Mouse (Mus musculus) limb, embryonic 11.5 days (tissue): ENCODE results near the gene Slx4. TPM values are rescaled to one million over a fixed set of nuclear protein-coding genes. Genes with fewer than 3 reads are reported as not detected.
"Not testable (repeated sequence)": the region's sequence is repeated elsewhere in the genome, so short reads cannot be mapped to it uniquely, and the experiment has no call there.

Source experiments
- ATAC-seq: fragments of 200-750 bp; cut with Nextera tagmentation; 2 replicates; pipeline ENCODE4 v1.8.0; 2017; ENCODE audit warnings: low read depth; ENCODE audit not compliant: insufficient number of reproducible peaks, low FRiP score, low TSS enrichment
- DNase-seq: peaks from one replicate; pipeline ENCODE4 v3.0.0-alpha.2; 2015; ENCODE audit warnings: low spot score
- H3K27ac ChIP-seq: fragments of 300-500 bp; sonication (generic); replicated peaks from 2 replicates; pipeline ENCODE4 v1.5.1; 2014; ENCODE audit warnings: low read depth, mild to moderate bottlenecking, low read length
- H3K27me3 ChIP-seq: fragments of 300-500 bp; sonication (generic); 2 replicates; pipeline ENCODE4 v1.6.1; 2014; ENCODE audit warnings: mild to moderate bottlenecking, low read length, mixed read lengths; ENCODE audit not compliant: control insufficient read depth, insufficient read depth
- H3K36me3 ChIP-seq: fragments of 300-500 bp; sonication (generic); 2 replicates; pipeline ENCODE4 v1.6.1; 2014; ENCODE audit warnings: mild to moderate bottlenecking, low read length, moderate library complexity, mixed read lengths; ENCODE audit not compliant: control insufficient read depth, insufficient read depth
- H3K4me1 ChIP-seq: fragments of 300-500 bp; sonication (generic); 2 replicates; pipeline ENCODE4 v1.6.1; 2014; ENCODE audit warnings: low read length, mixed read lengths; ENCODE audit not compliant: control insufficient read depth, insufficient read depth
- H3K4me2 ChIP-seq: fragments of 300-500 bp; sonication (generic); 2 replicates; pipeline ENCODE4 v1.6.1; 2014; ENCODE audit warnings: low read depth, mild to moderate bottlenecking, moderate library complexity; ENCODE audit not compliant: severe bottlenecking
- H3K4me3 ChIP-seq: fragments of 300-500 bp; sonication (generic); 2 replicates; pipeline ENCODE4 v1.5.1; 2014; ENCODE audit warnings: low read depth, low read length
- H3K9ac ChIP-seq: fragments of 300-500 bp; sonication (generic); 2 replicates; pipeline ENCODE4 v1.6.1; 2014; ENCODE audit warnings: mild to moderate bottlenecking, low read length
- H3K9me3 ChIP-seq: fragments of 300-500 bp; sonication (generic); 2 replicates; pipeline ENCODE4 v1.6.1; 2016; ENCODE audit warnings: low read length; ENCODE audit not compliant: control insufficient read depth
- WGBS: fragments of 180-500 bp; shearing (Covaris S2); extraction: QIAGEN DNeasy Blood & Tissue Kit; methylation state at CpG from one replicate; pipeline ENCODE4 v1.1.7; 2014; 5-methylcytosine and 5-hydroxymethylcytosine counted together
- polyA plus RNA-seq: library from polyadenylated mRNA; unstranded; fragments of >200 nt; fragmentation: Nextera tagmentation; extraction: Ambion mirVana; gene quantifications from 2 replicates; pipeline ENCODE4 v1.2.1, GENCODE M21; 2014

Gene Slx4
- polyA plus RNA-seq, 1 experiment from 2014 or later: 29.7 TPM

DNA sequence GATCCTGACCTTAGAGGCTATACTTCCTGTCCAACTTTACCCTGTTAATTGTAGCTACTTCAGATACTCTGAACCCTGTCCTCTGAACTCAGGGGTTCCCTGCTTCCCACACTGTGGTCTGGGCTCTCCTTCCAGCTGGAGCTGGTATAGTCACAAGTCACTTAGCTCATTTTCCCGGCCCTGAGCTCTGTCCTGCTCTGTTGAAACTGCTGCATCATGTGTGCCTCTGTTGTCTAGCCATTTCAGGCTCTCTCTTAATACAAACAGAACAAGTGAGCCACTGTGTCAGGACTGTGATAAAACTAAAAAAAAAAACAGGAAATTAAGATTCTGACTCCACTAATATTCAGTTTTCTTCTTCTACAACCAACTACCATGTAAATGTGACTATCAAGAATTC lies 23.1 kb upstream of the Slx4 start:
- H3K27me3 ChIP-seq: no peaks in the 10 kb centered on the region
- H3K36me3 ChIP-seq: no peaks in the 10 kb centered on the region
- H3K9ac ChIP-seq: no peak overlapping the region
- 81% methylated on average over 1 of the region's 1 CpGs for WGBS
- H3K27ac ChIP-seq: no peak overlapping the region
- DNase-seq: no peak
- ATAC-seq: no peak
- H3K4me1 ChIP-seq: no peaks in the 10 kb centered on the region
- H3K9me3 ChIP-seq: peaks cover 3% of the 10 kb centered on the region; the same call in 1 of the 2 replicates
- H3K4me3 ChIP-seq: no peak overlapping the region
- no peak overlapping the region for H3K4me2 ChIP-seq

DNA sequence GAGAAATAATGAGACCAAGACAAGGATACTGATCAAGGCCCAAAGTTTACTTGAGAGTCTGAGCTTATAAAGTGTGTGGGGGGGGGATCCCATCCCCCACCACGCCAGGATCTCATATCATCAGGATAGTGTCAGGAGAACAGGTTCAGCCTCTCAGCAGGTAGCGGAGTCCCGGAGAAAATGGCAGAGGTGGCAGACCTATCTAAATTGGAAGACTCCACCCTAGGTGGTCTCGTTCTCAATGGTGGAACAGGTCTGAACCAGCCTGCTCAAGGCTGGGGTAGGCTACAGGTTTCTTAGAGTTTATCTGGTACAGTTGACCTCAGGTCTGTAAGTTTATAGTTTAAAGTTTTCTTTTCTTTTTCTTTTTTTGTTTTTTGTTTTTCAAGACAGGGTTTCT lies 19.1 kb upstream of the Slx4 start:
- WGBS: 74% methylated on average over 4 of the region's 4 CpGs

DNA sequence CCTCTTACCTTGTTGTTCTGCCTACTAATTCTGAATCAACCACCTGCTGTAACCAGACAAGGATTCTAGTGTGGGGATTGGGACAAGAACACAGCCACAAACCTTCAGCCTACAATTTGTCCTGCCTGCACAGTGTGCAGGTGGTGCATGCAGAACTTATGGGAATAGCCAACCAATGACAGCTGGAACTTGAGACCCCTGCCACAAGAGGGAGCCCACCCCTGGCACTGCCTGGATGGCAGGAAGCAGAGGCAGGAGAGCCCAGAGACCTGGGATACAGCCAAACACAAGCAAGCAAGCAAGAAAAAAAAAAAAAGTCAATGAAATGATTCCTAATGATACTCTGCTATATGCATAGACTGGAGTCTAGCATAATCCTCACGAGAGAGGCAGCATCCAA lies 17.7 kb upstream of the Slx4 start:
- no peak for ATAC-seq
- Histone ChIP-seq H3K9ac (no peak overlapping the region), H3K36me3 (no peaks in the 10 kb centered on the region), H3K4me3 (no peak overlapping the region), H3K27me3 (no peaks in the 10 kb centered on the region), H3K4me1 (no peaks in the 10 kb centered on the region), H3K27ac (no peak overlapping the region), H3K9me3 (no peaks in the 10 kb centered on the region), H3K4me2 (no peak overlapping the region)
- no peak for DNase-seq
- WGBS: 78% methylated on average over 1 of the region's 1 CpGs

More for the DNA sequence above, 19.1 kb upstream of the Slx4 start:
- Histone ChIP-seq H3K9me3 (no peaks in the 10 kb centered on the region), H3K27ac (no peak overlapping the region), H3K27me3 (no peaks in the 10 kb centered on the region), H3K36me3 (no peaks in the 10 kb centered on the region), H3K9ac (no peak overlapping the region), H3K4me3 (no peak overlapping the region), H3K4me2 (no peak overlapping the region), H3K4me1 (no peaks in the 10 kb centered on the region)
- DNase-seq (no peak), ATAC-seq (no peak)

DNA sequence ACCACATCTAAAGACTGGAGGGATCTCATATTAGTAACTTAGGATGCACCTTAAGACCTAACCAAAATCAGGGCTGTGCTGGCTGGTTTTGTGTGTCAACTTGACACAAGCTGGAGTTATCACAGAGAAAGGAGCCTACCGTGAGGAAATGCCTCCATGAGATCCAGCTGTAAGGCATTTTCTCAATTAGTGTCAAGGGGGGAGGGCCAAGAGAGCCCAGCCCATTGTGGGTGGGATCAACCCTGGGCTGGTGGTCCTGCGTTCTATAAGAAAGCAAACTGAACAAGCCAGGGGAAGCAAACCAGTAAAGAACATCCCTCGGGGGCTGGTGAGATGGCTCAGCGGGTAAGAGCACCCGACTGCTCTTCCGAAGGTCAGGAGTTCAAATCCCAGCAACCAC lies 13.9 kb upstream of the Slx4 start:
- ATAC-seq, H3K9me3 ChIP-seq: not testable (repeated sequence)
- whole genome bisulfite sequencing: 67% methylated on average over 6 of the region's 6 CpGs

DNA sequence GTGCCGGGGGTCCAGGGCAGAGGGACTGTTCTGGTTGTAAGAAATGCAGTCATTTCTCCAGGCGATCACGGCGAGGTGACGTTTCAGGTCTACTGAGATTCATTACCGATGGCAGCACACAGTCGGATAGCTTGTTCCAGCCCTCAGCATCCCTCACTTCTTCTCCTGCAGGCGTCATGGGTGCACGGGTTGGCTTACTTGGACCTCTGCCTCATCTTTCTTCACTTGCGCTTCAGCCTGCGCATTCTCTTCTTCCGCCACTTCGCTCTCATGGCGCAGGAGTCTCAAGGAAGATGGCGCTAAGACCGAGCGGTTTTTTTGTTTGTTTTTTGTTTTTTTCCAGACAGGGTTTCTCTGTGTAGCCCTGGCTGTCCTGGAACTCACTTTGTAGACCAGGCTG lies 13.2 kb upstream of the Slx4 start:
- H3K36me3 ChIP-seq, H3K27me3 ChIP-seq, H3K9ac ChIP-seq, H3K4me1 ChIP-seq, H3K27ac ChIP-seq, ATAC-seq, DNase-seq, H3K9me3 ChIP-seq, H3K4me2 ChIP-seq, H3K4me3 ChIP-seq: not testable (repeated sequence)
- WGBS: 75% methylated on average over 17 of the region's 17 CpGs

More for the DNA sequence above, 13.9 kb upstream of the Slx4 start:
- not testable (repeated sequence) for H3K27me3 ChIP-seq, H3K27ac ChIP-seq, DNase-seq, H3K4me2 ChIP-seq, H3K4me3 ChIP-seq, H3K36me3 ChIP-seq, H3K9ac ChIP-seq, H3K4me1 ChIP-seq

DNA sequence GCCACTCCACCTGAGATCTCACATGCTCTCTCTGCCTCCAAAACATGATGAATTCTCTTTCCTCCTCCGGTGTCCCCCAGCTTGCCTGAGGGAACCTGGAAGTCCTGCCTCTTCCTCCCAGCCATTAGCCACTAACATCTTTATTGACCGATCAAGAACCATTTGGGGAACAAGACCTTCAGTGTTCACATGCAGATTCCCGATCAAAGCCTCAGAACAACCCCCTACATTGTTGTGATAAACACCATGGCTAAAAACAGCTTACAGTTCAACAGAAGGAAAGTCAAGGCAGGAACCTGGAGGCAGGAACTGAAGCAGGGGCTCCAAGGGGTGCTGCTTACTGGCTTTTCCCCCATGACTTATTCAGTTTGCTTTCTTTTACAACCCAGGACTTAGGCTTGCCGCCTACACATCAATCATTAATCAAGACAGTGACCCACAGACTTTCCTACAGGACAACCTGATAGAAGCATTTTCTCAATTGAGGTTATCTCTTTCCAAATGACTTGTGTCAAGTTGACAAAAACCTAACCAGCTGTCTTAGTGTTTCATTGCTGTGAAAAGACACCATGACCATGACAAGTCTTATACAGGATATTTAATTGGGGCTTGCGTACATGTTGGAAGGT lies 10.6 kb upstream of the Slx4 start:
- H3K4me2 ChIP-seq: no peak overlapping the region
- H3K27ac ChIP-seq: no peak overlapping the region
- no peak for ATAC-seq
- no peak overlapping the region for H3K4me3 ChIP-seq
- H3K36me3 ChIP-seq: no peaks in the 10 kb centered on the region
- no peak overlapping the region for H3K9ac ChIP-seq
- no peaks in the 10 kb centered on the region; the same call in 1 of the 2 replicates for H3K9me3 ChIP-seq
- 79% methylated on average over 5 of the region's 5 CpGs for WGBS
- H3K4me1 ChIP-seq: no peaks in the 10 kb centered on the region
- H3K27me3 ChIP-seq: no peaks in the 10 kb centered on the region
- DNase-seq: no peak

DNA sequence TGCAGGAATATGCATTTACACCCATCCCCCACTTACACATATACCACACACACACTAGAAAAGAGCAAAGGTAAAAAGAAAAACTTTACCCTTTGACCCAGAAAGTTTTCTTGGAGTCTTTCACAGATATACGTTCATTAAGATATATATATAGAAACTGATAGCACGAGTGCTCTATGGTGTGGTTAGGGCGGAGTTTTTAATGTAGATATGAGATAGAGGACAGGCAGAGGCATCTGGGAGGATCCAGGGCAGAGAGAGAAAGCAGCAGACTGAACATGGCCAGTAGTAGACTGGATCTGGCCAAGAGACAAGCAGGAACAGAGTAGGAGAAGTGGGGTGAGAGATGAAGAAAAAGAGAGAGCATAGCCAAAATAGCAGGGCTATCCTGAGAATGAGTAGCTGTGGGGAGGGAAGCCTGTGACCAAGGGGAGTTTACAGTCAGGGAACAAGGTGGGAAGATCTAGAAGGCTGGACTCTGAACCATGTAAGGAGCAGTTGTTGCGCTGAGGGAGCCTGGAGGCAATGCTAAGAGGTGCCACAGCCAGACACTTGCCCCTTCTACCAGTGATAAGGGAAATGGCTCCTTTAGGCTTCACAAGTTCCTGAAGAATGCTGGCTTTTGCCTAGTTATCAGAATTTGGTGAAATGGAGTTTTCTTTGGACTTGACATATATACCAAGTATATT lies 9.5 kb upstream of the Slx4 start:
- no peak overlapping the region for H3K4me2 ChIP-seq
- no peaks in the 10 kb centered on the region for H3K36me3 ChIP-seq
- H3K27me3 ChIP-seq: no peaks in the 10 kb centered on the region
- H3K4me3 ChIP-seq: no peak overlapping the region
- ATAC-seq: no peak
- DNase-seq: no peak
- no peaks in the 10 kb centered on the region for H3K4me1 ChIP-seq
- H3K27ac ChIP-seq: no peak overlapping the region
- H3K9me3 ChIP-seq: no peaks in the 10 kb centered on the region; the same call in 1 of the 2 replicates
- 77% methylated on average over 4 of the region's 4 CpGs for WGBS
- no peak overlapping the region for H3K9ac ChIP-seq

DNA sequence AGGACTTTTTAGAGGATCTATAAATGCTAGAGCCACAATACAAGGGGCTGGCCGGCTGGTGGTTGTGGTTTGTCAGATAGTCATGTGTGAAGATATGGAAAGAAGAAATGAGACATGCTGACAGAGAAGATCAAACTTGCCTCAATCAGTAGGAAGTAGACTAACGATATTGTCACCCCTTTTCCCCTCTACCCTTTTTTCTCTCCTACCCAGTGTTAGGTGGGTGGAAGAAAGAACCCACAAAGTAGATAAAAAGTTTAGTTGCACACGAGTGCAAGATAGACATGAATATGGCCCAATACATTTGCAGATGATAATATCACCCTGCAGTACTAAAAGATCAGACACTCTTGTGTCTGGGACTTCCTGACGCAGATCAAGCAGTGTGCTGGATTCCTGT lies 15.2 kb downstream of the Slx4 start:
- WGBS: 87% methylated on average over 4 of the region's 4 CpGs
- H3K36me3 ChIP-seq: peaks cover 52% of the 10 kb centered on the region

More for the DNA sequence above, 15.2 kb downstream of the Slx4 start:
- H3K9ac ChIP-seq: no peak overlapping the region
- no peak for DNase-seq
- ATAC-seq: no peak
- no peak overlapping the region for H3K27ac ChIP-seq
- H3K4me2 ChIP-seq: no peak overlapping the region
- H3K4me1 ChIP-seq: no peaks in the 10 kb centered on the region
- no peaks in the 10 kb centered on the region for H3K9me3 ChIP-seq
- H3K27me3 ChIP-seq: no peaks in the 10 kb centered on the region
- no peak overlapping the region for H3K4me3 ChIP-seq
